Mouse (Mus musculus) gastrocnemius, postnatal 14 days (tissue): ENCODE results near the gene Gpr119. TPM values are rescaled to one million over a fixed set of nuclear protein-coding genes. Genes with fewer than 3 reads are reported as not detected.

Experiments used
- DNase-seq: peaks from one replicate; pipeline ENCODE4 v3.0.0; 2021; ENCODE audit warnings: mixed read lengths
- intact Hi-C: fragments of 180-260 bp; cut with DNase I; formaldehyde crosslinking; loops from one replicate; pipeline ENCODE4 v1.15.1; 2025; ENCODE audit warnings: low total_unique reads
- long read RNA-seq, 2 experiments: library from polyadenylated mRNA; stranded (forward); transcript quantifications; one replicate each; pipeline ENCODE4 v2.0.0; 2021
- microRNA-seq, 2 experiments: library from miRNA; unstranded; fragments of <30 nt; microRNA quantifications; one replicate each; pipeline ENCODE4 v1.2.0; 2021
- total RNA-seq, 2 experiments: library from RNA; stranded (reverse); gene quantifications; 2 replicates each; pipeline ENCODE4 v1.2.3; 2021

Gene Gpr119
- not detected for total RNA-seq
- long read RNA-seq, experiment 1, result 0 reads
- long read RNA-seq, experiment 2, result 0 reads

GRCm38 (mm10) chrX:48674171-48674570 is at the start of gene Gpr119:
Gene Gpr119 (minus strand): TSS chrX:48674478.
- intact Hi-C loops, result no loop called here
- DNase-seq, result no peak

GRCm38 (mm10) chrX:48712846-48713245 is 38.6 kb upstream of the Gpr119 start:
- intact Hi-C loops, result no loop called here
- DNase-seq, result no peak

- no peak for DNase-seq
- intact Hi-C loops, result no loop called here
Observed at GRCm38 (mm10) chrX:48709701-48710100, 35.4 kb upstream of the Gpr119 start.

DNA sequence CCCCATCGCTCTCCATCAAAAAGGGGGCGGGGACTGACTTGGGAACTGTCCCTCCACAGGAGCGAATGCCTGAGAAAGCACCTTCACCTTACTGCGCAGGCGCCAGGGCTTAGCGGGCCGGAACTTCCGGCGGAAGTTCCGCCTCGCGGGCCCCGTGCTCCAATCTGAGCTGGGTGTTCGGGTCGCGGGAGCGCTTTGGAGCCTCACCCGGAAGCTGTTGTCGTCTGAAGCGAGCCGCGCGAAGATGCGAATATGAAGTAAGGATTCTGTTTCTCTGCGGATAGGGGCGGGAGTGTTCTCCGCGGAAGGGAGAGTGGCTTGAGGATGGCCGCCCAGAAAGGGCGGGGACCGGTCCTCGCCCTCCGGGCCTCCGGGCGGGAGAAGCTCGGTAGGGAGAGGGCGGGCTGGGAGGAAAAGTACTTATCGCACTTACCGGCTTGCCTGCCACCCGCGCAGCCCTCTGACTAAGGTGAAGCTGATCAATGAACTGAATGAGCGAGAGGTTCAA is 20.6 kb upstream of the Gpr119 start, which contains the start of gene Rbmx2:
Rbmx2 (plus strand) TSS at position 141 of the 508 bp plus-strand sequence.
- DNase-seq, result peak; percentile 87

DNA sequence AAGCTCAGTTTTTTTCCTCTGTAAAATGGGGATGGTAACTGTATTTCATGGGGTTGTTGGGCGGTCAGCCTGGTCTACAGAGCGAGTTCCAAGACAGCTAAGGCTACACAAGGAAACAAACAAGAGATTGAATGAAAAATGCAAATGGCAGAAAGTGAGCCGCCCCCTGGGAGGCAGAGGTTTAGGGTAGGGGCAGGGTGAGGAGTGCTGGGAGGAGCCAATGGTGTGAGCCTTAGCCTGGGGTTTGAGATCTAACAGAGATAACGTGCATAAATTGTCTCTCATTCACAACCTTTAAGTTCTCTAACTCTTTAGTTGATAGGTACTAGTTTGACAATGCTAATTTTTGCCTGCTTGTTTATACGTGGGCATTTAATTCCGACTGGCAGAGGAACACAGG is 20.2 kb upstream of the Gpr119 start:
- intact Hi-C loops, result no loop called here

More for the DNA sequence above, 20.6 kb upstream of the Gpr119 start, which contains the start of gene Rbmx2:
- intact Hi-C loops, result no loop called here

DNA sequence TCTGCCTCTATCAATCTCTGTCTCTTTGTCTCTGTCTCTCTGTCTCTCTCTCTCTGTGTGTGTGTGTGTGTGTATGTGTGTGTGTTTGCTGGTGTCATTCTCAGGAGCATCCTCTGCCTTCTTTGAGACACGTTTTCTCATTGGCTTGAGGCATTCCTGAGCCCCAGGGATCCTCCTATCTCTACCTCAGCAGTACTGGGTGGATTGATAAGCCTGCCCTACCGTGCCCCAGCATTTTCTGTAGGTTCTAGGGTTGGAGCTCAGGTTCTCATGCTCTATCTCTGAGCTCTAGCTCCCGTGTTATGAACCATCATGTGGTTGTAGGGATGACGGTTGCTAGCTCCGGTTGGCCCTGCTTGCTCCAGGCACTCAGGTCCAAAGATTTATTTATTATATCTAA is 9.6 kb upstream of the Gpr119 start:
- DNase-seq, result no peak
- intact Hi-C loops, result no loop called here

More for the DNA sequence above, 20.2 kb upstream of the Gpr119 start:
- no peak for DNase-seq

DNA sequence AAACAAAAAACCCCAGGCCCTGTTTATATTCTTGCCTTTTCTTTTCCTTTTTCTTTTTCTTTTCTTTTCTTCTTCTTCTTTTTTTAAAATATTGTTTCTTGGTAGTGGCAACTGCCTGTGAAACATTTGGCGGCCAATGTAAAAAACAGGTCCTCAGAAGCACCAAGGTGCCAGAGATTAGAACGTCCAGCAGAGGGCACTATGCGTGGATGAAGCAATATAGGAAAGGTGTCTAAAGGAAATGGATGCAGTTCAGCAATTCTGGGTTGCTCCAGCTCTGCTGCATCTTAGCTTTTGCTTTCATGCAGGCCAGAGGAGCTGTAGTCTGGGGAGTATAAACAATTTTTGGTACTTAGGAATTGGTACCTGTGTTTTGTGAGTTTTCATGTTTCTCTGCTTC is 9.2 kb upstream of the Gpr119 start:
- intact Hi-C loops, result no loop called here
- DNase-seq, result peak; percentile 15

DNA sequence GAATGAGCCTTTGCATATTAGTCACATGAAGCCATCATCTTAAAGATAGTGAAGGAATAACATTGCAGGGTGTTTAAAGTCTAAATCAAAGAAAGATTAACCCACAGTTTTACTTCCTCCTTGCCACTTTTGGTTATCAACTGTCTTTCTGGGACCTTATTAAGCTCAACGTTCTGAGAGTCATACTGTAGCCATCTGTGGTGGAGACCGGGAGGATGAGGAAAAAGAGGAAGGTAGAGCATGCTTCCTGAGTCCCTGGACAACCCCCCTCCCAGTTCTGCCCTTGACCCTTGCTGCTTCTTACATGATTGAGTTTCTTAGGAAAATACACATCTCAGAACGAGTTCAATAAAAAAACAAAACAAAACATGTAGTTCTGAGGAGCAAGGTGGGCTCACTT is 2.6 kb downstream of the Gpr119 start:
- DNase-seq, result no peak
- intact Hi-C loops, result no loop called here

GRCm38 (mm10) chrX:48669588-48669987 is 4.7 kb downstream of the Gpr119 start:
- no peak for DNase-seq
- intact Hi-C loops, result no loop called here

- intact Hi-C loops, result no loop called here
- no peak for DNase-seq
Observed at GRCm38 (mm10) chrX:48666807-48667206, 7.5 kb downstream of the Gpr119 start.

GRCm38 (mm10) chrX:48644122-48644521 is 30.2 kb downstream of the Gpr119 start:
- intact Hi-C loops, result no loop called here
- DNase-seq, result peak; percentile 7

GRCm38 (mm10) chrX:48637032-48637431 is 37.2 kb downstream of the Gpr119 start:
- intact Hi-C loops, result no loop called here
- DNase-seq, result no peak

DNA sequence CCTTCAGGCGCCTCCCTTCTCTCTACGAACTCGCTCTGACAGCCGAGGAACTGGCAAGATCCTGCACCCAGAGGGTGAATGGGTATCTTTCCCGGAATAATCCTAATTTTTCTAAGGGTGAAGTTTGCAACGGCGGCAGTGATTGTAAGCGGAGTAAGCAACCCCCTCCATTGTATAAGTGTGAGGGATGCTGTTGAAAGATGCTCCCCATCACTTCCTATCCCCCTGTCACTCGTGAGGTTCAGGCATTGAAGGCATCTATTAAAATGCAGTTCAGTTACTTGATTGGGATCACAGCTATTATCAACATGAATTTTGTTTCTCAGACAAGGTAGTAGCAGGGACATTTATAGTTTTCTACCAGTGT is 50.2 kb downstream of the Gpr119 start:
- DNase-seq, result no peak
- intact Hi-C loops, result no loop called here

DNA sequence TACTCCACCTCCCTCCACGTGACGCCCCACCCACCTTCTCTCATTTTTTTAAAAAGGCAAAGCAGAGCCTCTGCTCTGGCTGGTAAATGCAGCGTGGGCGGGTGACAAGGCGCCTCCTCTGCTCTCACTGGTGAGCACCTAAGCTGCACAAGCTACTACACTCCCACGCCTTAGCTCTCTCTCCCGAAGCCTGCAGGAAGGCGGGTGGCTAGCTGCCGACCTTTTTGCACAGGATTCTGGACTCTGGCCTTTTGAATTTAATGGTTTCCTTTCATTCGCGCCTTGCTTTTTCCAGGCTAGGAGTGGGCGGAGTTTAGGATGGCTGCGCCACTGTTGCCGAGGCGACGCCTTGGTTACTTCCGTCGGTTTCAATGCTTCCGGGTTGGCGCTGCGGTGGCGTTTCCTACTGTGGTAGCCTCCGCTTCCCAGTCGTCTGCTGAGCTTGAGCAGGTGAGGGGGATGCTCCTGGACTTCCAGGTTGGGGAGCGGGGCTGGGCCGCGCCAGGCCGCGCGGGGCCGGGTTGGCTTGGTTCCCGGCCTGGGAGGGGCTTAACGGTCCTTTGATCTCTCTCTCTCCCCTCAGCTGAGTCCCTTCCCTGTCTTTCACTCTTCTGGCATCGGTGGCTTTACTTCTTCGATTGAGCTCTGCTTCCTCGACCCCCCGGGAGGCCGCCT is 50.8 kb downstream of the Gpr119 start, which contains the start of gene Slc25a14:
Slc25a14 (plus strand) TSS at position 35 of the 675 bp plus-strand sequence.
- peak; percentile 74 for DNase-seq
- intact Hi-C loops, result no loop called here

DNA sequence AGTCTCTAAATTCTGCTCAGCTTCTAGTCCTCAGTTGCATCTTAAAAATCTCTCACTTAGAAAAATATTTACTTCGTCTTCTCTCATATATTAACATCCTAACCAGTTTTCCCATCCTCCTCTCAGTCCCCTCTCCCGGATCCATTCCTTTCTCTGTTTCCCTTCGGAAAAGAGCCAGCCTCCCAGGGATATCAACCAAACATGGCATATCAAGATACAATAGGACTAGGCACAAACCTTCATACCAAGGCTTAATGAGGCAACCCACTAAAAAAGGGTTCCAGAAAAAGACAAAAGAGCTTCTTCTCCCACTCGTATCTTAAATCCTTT is 51.3 kb downstream of the Gpr119 start:
- no peak for DNase-seq
- intact Hi-C loops, result no loop called here

Small RNAs within 50 kb of the gene (microRNA-seq; reads per million reads assigned to microRNA genes)
- 0 reads per million in 2 experiments for gene Gm27828

Other genes with a start within 250 kb of the Gpr119 start
- 1 to 10 TPM; 3.9 to 4.7 TPM for gene Elf4, start 211.3 kb downstream of the Gpr119 start, total RNA-seq
- 10 to 100 TPM; 46.3 to 53.6 TPM for gene Aifm1, start 160.9 kb downstream of the Gpr119 start, total RNA-seq
- gene Rab33a, start 155.2 kb downstream of the Gpr119 start, total RNA-seq, result under 1 TPM in 1 of 2 experiments, not detected in 1; 0.53 TPM
- gene Zfp280c, start 80.0 kb downstream of the Gpr119 start, total RNA-seq, result 1 to 10 TPM; 6.6 to 6.7 TPM
- 1 to 10 TPM; 1.7 TPM for gene Slc25a14, start 51.1 kb downstream of the Gpr119 start, total RNA-seq
- gene Rbmx2, start 20.5 kb upstream of the Gpr119 start, total RNA-seq, result 1 to 10 TPM; 1.3 to 1.6 TPM
- gene Gm595, start 203.2 kb upstream of the Gpr119 start, total RNA-seq, result under 1 TPM in 1 of 2 experiments, not detected in 1; 0.10 TPM